Mouse (Mus musculus): ENCODE measurements around the gene Klk1b8. TPM values are rescaled to one million over a fixed set of nuclear protein-coding genes. Genes with fewer than 3 reads are reported as not detected.
"Not testable (repeated sequence)": the region's sequence is repeated elsewhere in the genome, so short reads cannot be mapped to it uniquely, and the experiment has no call there.

Klk1b8 gene
- total RNA-seq (2022) = not detected

DNA sequence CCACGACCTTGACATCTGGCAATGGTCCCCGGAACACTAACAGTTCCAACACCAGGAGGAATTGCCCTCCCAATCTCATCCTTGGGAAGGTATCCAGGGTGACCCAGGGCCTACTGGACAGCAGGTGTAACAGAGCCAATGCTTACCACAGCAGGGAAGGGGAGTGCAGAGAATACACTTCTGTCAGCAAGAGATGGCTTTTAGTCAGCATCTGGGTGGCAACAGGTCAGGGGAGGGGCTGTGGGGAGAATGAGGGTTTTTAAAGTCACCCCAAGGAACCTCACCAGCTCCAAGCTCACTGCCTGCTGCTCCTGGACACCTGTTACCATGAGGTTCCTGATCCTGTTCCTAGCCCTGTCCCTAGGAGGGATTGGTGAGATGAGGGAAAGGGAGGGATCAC lies at the start of gene Klk1b8:
Gene Klk1b8 (plus strand): TSS at position 301 of the 400 bp plus-strand sequence.
- no peak for DNase-seq (ENCODE audit: low spot score)

DNA sequence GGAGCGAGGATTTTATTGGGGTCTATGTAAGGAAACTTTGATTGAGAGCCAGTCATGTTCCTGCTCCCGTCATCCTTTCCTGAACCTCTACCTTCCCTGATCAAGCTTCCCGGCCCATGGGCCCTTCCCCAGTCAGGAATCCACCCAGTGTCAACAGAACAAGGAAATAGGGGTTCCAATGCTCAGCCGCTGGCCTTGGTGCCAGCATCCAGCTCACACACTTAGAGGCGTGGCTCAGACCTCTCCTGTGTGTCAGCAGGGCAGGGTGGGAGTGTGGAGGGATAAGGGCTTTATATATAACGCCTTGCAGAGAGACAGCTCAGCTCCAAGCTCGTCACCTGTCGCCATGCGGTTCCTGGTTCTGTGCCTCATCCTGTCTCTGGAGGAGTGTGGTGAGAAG lies 35.6 kb upstream of the Klk1b8 start:
- DNase-seq (ENCODE audit: low spot score) = no peak

DNA sequence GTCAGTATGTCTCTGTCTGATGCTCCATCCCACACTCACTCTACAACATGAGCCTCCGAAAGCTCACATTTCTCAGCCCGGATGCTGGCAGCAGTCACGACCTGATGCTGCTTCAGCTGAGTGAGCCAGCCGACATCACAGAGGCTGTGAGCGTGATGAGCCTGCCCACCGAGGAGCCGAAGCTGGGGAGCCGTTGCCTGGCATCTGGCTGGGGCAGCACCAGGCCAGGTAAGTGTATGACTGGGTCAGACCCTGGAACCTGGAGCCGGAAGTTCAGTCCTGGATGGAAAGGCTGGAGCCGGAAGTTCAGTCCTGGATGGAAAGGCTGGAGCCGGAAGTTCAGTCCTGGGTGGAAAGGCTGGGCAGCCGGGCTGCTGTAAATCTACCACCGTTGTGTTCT lies 32.0 kb upstream of the Klk1b8 start:
- no peak for DNase-seq (ENCODE audit: low spot score)

DNA sequence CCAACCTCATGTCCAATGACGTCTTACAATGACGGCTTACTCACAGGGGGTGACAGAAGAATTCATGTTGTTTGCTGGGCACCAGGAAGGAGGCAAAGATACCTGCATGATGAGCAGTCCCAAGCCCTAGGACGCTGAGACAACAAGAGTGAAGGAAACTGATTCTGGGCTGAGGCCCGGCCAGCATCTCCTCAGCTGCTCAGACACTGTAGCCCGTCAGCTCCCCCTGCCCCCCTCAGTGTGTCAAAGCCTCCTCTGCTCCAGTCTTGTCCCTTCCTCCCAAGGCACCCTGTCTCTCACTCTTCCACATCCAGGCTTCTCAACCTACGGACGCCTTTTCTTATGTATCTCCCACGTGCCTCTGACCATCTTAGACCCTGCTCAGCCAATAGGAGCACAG lies 31.6 kb upstream of the Klk1b8 start:
- DNase-seq (ENCODE audit: low spot score) = no peak

DNA sequence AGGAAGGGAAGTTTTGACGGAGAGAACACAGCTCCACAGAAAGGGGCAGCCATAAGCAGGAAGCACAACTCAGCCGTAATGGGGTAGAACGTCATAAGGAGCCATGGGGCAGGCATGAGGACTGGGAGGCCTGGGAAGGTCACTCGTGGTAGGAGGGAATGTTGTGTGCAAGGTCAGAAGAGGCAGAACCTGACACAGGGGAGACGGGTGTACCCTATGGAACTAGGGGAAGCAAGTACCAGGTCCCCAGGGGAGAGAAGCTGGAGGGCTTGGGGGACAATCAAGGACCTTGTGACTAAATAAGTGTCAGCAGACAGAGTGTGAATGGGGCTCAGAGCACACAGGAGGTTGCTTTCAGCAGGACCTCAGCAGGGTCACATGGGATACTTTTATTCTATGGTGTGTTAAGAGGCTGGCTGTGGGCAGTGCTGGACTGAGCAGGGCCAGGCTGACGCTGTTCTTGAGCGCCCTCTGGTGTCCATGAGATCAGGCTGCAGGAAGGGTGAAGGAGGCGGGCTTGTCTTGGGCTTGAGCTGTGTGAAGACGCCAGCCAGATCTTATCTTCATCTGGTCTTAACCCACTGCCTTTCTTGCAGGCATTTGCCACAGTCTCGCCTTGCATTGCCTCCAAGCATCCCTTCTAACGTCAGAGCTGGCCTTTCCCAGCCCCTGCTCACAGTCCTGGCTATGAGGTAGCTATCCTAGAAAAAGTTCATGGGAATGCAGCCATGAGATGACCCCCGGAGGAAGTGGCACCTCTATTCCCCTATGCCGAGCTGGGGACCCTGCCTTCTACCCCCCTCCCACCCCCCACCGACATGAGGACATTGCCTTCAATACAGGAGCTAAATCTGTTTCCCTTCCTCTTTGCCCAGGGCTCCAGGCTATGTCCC lies 30.7 kb upstream of the Klk1b8 start:
- DNase-seq (ENCODE audit: low spot score) = peak; percentile 45

DNA sequence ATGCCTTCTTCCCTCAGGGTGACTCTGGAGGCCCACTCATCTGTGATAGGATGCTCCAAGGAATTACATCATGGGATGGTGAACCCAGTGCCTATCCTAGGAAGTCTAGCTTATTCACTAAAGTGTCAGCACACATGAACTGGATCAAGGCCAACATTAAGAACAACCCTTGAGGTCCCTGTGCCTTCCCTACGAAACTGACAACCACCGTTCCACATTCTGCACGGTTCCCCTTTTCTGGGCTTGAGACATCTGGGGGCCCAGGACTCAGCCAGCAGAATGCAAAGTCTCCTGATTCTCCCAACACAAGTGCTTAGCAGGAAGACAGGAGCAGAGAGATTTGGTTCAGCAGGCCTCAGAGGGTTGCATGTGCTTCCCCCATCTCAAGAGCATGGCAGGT lies 29.9 kb upstream of the Klk1b8 start:
- DNase-seq (ENCODE audit: low spot score) = no peak

DNA sequence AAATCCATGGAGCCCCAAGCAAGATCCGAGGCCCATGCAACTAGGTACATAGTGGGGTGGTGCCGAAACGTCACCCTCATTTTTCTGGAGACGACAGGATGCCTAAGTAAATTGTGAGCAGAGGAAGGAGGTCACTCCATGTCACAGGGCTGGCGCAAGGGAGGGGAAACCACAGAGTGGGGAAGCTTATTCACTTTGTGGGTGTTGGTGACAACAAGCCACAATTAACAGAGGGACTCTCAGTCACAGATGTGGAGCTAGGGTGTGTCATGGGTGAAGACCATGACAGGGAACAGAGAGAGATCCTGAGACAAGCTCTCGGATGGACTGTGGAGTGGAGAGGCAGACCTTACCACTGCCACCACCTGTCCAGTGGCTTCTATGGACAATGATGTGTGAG lies 29.4 kb upstream of the Klk1b8 start:
- DNase-seq (ENCODE audit: low spot score) = no peak

DNA sequence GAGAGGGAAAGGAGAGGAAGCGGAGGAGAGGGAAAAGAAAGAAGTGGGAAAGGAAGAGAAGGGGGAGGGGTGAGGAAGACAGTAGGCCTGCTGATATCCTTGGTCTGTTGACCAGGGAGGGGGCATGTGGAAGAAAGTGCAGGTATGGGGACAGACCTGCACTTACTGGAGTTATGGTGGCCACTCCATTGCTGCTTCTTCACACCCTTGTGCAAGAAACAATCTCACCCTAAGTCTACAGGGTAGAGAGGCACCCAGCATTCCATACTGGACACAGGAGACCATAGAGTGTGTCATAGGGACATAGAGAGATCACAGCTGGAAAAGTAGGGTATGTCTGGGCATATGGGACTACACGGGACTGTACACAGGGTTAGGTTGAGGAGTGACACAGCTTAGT lies 28.5 kb upstream of the Klk1b8 start:
- no peak for DNase-seq (ENCODE audit: low spot score)

DNA sequence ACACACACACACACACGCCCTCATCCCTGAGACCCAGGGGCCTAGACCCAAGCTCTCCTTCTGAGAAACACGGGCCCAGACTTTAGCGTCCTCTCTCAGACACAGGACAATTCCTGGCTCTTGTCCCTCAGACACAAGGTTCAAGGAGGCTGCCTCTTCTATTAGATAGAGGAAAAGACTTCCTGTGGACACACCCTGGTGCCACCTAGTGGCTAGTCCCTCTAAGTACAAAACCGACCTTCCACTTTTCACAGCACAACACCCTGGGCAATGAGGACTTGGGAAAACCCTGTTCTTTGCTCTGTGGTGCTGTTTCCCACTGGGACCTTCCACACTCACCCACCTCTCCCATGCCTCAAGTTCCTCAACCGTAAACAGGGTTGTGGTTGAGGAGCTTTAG lies 24.5 kb upstream of the Klk1b8 start:
- DNase-seq (ENCODE audit: low spot score) = no peak

DNA sequence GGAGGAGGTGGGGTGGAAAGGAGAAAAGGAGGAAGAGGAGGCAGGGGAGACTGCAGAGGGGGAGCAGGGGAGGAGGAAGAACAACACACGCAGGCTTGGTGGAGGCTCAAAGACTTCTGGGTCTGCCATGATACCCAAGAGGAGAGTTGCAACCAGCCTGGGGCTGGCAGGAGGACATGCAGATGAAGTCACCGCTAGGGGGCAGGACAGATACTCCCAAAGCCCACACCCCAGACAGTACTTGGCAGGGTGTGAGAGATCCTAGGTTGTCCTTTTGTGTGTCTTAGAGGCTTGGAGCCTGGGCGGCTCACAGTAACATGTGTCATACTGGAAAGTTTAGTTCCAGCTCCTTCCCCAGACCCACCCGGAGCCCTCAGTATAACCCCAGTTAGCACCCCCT lies 21.9 kb upstream of the Klk1b8 start:
- no peak for DNase-seq (ENCODE audit: low spot score)

DNA sequence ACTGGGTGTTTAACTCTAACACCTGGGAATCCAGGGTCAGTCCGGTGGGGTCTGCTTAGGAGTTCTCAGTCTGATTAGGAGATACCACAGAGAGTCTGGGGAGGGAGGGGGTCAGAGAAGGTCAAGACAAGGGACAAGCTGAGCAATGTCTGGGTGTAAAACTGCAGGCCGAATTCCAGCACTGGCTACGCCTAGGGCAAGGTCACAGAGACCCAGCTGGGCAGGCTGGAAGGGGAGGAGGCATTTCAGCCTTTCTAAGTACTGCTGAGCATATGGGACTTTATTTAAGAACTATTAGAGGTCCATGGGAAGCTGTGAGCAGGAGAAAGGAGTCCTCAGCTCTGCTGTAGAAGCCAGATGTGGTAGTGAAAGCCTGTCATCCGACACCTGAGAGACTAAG lies 18.1 kb upstream of the Klk1b8 start:
- DNase-seq (ENCODE audit: low spot score) = no peak

DNA sequence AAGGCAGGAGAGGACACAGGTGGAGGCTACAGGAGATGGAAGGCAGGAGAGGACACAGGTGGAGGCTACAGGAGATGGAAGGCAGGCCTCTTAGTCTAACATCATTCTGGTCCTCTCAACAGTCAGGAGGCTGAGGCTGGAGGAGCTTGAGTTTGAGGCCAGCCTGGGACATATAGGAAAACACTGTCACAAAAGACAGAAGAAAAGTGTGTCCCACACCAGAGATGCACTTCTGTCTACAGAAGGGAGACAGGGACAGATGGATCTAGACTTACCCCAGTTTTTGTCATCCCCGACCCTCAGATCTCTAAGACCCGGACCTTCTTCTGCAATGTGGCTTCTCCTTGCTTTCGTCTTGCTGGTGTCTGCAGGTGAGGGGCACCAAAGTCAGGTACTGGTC lies 17.0 kb upstream of the Klk1b8 start, which contains the start of gene Klk15:
Gene Klk15 (plus strand): TSS at position 301 of the 400 bp plus-strand sequence.
- no peak for DNase-seq (ENCODE audit: low spot score)

DNA sequence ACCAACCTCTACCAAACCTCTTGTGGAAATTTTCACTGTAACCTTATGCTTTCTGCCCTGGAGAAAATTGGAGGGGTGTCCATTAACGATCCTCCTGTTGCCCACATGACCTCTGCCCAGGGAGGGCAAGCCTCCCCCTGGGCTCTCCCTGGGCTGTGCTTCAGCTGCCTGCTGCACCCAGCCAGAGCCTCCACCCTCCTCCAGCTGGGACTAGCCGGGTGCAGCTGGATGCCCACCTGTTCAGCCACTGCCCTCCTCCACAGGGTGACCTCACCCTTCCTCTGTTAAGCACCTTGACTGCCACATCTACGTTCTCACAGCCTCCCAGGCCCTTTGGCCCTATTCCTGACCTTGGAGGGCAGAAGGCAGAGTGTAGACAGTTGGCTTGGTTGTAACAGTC lies 15.7 kb upstream of the Klk1b8 start:
- no peak for DNase-seq (ENCODE audit: low spot score)

DNA sequence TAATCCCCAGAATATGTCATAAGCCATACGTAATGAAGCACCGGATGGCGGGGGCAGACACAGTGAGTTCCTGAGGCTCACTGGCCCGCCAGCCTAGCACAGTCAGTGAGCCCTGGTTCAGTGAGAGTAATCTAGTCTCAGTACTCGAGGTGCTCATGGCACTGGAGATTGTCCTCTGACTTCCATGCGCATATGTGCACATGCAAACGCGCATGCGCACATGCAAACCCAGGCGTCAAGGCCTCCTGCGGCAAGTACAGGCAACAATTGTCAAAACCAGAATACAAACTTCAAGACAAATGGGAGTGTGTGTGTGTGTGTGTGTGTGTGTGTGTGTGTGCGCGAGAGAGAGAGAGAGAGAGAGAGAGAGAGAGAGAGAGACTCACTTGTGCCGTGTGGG lies 13.9 kb upstream of the Klk1b8 start:
- DNase-seq (ENCODE audit: low spot score) = no peak

DNA sequence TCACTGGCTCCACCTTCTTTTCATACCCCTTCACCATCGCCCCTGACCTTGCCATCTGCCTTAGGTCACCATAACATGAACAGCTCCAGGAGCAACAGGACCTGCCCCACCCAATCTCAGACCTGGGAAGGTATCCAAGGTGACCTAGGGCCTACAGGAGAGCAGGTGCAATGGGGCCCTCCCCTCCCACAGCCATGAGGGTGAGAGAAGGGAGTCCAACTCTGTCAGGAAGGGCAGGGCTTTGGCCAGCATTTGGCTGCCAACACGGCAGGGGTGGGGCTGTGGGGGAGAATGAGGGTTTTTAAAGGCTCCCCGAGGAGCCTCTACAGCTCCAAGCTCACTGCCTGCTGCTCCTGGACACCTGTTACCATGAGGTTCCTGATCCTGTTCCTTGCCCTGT lies 8.2 kb upstream of the Klk1b8 start:
- not testable (repeated sequence) for DNase-seq (ENCODE audit: low spot score)

DNA sequence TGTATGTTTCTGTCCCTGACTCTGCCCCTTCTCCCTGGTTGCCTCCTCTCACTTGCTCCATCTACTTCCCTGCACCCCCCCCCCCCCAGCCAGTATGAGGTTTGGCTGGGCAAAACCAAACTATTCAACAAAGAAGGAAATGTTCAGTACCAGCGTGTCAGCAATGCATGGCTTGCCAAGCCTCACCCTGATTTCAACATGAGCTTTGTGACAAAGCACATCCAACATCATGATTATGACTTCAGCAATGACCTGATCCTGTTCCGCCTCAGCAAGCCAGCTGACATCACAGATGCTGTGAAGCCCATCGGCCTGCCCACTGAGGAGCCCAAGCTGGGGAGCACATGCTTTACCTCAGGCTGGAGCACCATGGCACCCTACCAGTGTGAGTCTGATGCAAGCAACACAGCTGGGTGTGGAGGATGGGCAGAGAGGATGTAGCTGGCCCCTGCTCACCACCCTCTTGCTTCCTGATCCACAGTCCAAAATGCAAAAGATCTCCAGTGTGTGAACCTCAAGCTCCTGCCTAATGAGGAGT lies 5.7 kb upstream of the Klk1b8 start:
- DNase-seq (ENCODE audit: low spot score) = no peak

DNA sequence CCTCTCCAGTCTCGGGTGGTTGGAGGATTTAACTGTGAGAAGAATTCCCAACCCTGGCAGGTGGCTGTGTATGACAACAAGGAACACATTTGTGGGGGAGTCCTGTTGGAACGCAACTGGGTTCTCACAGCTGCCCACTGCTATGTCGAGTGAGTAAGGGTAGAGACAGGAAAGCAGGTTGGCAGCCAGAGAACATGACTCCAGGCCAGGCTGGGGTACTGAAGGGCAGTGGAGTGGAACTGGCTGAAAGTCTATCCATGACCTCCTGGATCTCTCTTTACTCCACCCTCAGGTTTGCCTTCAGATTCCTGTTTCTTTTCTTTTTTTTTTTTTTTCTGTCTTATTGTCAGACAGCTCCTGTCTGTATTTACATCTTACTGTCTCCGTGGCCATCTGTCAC lies 2.2 kb downstream of the Klk1b8 start:
- no peak for DNase-seq (ENCODE audit: low spot score)

DNA sequence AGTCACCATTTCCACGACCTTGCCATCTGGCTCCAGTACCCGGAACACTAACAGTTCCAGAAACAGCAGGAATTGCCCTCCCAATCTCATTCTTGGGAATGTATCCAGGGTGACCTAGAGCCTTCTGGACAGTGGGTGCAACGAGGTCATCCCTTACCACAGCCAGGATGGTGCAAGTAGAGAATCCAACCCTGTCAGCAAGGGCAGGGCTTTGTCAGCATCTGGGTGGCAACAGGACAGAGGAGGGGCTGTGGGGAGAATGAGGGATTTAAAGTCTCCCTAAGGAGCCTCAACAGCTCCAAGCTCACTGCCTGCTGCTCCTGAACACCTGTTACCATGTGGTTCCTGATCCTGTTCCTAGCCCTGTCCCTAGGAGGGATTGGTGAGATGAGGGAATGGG lies 16.0 kb downstream of the Klk1b8 start, which contains the start of gene Klk1b1:
Gene Klk1b1 (plus strand): TSS at position 301 of the 400 bp plus-strand sequence.
- no peak for DNase-seq (ENCODE audit: low spot score)

DNA sequence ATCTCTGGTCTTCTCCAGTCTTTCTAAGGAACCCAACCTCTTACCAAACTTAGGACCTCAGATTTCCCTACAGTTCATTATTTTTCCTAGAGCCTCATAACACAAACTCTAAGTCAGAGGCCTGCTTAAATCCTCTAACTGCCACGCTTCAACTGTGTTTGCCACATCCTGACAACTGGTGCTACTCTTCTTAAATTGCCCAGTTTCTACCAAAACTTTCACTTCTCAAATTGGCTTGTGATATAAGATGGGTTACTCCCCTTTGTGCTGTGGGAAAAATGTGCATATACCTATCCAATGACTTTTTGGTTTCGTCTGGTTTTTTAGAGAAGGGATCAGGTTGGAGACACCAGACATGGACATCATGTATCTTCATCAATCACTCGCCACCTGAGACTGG lies 16.6 kb downstream of the Klk1b8 start:
- no peak for DNase-seq (ENCODE audit: low spot score)

DNA sequence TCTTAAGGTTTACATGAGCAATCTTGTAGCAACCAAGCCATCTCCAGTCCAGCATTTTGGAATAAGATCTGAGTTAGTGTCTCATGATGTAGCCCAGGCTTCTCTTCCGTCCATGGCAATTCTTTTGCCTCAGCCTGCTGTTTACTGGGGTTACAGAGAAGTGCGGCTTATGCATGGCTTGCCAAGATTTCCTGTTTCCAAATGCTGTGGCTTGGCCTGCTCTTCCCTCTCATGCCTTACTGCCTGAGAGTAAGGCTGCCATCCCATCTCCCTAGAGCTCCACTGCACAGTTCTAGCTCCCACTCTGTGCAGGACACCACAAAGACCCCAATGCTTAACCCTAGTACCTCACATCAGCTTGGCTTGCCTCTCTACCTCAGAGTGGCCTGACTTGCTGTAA lies 17.1 kb downstream of the Klk1b8 start:
- DNase-seq (ENCODE audit: low spot score) = no peak

DNA sequence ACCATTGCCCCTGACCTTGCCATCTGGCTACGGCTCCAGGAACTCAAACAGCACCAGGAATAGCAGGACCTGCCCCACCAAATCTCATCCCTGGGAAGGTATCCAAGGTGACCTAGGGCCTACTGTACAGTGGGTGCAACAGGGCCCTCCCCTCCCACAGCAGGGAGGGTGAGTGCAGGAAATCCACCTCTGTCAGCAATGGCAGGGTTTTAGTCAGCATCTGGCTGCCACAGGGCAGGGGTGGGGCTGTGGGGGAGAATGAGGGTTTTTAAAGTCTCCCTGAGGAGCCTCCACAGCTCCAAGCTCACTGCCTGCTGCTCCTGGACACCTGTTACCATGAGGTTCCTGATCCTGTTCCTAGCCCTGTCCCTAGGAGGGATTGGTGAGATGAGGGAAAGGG lies 25.3 kb downstream of the Klk1b8 start, which contains the start of gene Klk1b9:
Gene Klk1b9 (plus strand): TSS at position 301 of the 400 bp plus-strand sequence.
- DNase-seq (ENCODE audit: low spot score) = not testable (repeated sequence)

DNA sequence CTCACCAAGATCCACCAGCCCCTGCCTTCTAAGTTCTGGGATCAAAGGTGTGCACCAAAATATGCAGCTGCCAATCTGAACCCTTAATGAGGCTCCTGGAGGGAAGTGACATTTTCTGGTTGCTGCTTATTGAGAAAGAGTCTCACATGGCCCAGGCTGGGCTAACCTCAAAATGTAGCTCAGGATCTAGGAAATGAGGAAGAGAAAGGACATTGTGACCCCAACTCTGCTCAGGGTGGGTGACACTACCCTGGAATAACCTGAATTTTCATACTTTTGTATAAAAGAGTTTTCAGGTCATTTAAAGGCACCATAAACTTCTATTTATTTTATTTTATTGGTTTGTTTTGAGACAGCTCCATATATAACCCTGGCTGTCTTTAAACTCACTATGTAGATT lies 35.2 kb downstream of the Klk1b8 start:
- no peak for DNase-seq (ENCODE audit: low spot score)

DNA sequence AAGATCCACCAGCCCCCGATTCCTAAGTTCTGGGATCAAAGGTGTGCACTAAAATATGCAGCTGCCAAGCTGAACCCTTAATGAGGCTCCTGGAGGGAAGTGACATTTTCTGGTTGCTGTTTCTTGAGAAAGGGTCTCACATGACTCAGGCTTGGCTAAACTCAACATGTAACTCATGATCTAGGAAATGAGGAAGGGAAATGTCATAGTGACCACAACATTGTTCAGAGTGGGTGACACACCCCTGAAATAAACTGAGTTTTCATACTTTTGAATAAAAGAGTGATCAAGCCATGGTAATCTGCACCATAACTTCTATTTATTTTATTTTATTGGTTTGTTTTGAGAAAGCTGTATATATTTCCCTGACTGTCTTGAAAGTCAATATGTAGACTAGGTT lies 44.4 kb downstream of the Klk1b8 start:
- DNase-seq (ENCODE audit: low spot score) = not testable (repeated sequence)
